Mouse (Mus musculus) frontal cortex, postnatal 14 days (tissue): Measurements from ENCODE around the gene Lrrc66.

Experiments
- DNase-seq, 2 experiments: peaks; one replicate each; pipeline ENCODE4 v3.0.0; 2022; ENCODE audit warnings: low spot score in 2 of 2

Gene Lrrc66

DNA sequence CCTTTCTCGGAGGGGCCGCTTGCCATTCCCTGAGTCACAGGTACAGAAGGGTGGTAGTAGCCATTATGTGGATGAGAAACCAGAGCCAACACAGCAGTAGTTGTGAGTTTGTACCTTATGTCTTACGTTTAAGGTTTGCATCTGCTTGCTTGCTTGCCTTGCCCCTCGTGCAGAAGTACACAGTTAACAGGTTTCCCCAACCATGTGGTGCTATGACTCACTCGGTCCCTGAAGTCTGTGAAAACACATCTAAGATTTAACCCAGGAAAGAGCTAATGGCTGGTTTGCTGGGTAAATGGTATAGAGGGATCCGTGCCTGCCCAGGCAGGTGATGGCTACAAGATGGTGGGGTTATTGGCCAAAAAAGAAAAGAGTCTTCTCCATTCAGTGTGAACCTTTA lies 73.6 kb downstream of the Lrrc66 start:
- no peak for DNase-seq

DNA sequence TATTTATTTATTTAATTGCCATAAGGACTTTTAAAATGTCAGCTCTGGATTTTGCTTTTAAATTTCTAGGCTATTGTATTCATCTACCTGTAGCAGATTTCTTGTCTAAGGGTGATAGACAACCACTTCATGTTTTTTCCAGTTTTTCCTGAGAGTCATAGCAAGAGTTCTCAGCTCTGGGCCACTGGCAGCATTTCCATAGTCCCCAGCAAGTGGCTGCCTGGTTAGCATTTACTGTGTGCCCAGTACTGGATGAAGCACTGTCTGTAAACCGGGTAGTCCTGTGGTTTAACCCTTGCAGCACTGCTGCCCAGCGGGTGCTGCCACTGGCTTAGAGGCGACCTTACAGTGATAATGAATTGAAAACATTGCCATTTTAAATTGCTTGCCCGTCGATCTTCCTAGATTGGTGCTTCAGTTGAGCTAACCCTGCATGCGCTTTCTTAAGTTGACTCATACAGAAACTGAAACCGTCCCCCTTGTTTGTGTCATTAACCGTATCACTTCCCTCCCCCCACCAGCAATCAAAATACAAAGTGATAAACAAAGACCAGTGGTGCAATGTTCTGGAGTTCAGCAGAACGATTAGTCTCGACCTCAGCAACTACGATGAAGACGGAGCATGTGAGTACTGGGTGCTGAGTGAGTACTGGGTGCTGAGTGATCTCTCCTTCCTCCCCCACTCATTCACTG lies 75.4 kb downstream of the Lrrc66 start:
- no peak for DNase-seq
